1 mouse cellular context compared by ENCODE assay signal in the genomic region with DNA sequence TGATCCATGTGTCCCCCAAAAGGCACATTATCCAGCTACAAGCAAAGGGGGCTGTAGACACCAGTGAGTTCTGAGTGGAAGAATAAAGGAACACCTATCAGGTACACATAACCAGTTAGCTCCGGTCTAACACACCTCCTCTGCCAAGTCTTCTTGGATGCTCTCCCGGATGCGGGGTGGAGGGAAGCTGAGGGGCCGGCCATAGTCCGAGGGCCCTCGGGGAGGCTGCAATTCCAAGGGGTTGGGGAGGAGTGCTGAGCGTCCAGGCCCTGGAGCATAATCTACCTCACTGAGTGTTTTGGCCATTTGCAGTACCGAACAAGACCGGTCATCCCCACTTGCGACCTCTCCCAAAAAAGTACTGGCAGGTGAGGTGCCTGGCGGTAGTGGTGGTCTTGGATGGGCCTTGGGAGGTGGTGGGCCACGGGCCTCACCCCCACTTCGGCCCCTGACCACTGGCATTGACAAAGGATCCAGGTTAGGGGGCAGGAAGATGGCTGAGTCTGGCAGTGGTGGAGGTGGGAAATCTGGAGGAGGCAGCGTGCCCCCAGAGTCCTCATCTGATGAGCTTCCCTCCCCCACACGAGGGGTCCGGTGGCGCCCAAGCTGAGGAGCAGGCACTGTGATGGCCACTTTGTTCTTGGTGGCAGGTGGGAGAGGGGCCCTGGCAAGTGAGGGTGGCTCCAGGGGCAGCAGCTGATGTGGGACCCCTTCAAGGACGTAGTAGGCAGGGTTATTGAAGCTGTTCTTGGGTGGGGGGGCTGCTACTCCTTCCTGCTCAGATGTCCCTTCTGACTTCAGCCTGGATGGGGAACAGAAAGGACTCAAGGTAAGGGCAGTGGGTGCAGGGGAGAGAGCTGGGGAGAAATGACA.
TF ChIP-seq lines count a peak whose summit lies in the region.

No protein-coding gene starts in this region.

TF ChIP-seq in ES-E14, 5 proteins besides CTCF, POLR2A, EP300 and RAD21:
- TF ChIP-seq CHD2 (IDR thresholded peaks at IDR 0.05; ENCODE audit: low read depth, low read length): no peak
- TF ChIP-seq ZC3H11A (IDR thresholded peaks at IDR 0.05; ENCODE audit: borderline replicate concordance, low read depth, low read length): no peak
- no peak for TF ChIP-seq MAFK (IDR thresholded peaks at IDR 0.05; ENCODE audit: insufficient read depth, low read depth, low read length)
TF ChIP-seq in ES-E14: peak in this region for 0.
